Mouse (Mus musculus) 3T3-L1 (cell line): ENCODE results near the gene Fgr.
A peak's percentile ranks its signal among the peaks of the same experiment; 100 is the strongest.

Experiments used
- DNase-seq: peaks from one replicate; pipeline ENCODE4 v3.0.0-alpha.2; 2015; ENCODE audit warnings: low read depth, low spot score

The Fgr gene

GRCm38 (mm10) chr4:133035446-133035845, 61.6 kb downstream of the Fgr start:
- no peak for DNase-seq

DNA sequence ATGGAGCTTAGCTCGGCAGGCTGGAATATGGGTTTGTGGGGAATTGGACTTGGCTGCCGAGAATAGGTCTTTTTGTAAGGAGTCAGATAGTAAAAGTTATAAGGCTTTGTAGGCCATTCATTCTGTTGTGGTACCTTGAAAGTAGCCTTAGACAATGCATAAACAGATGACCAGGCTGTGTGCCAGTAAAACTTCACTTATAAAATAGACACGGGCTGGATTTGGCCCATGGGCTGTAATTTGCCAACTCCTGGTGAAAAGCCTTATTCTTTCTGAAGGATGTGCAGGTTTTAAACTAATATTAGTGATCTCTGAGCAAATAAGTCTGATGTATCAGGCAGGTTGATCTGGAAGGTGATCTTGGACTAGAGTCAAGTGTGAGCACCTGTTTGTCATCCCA, 62.1 kb downstream of the Fgr start:
- no peak for DNase-seq

- DNase-seq: no peak
These were observed 63.4 kb downstream of the Fgr start for GRCm38 (mm10) chr4:133037293-133037692.

GRCm38 (mm10) chr4:133037798-133038197, 63.9 kb downstream of the Fgr start:
- no peak for DNase-seq

DNA sequence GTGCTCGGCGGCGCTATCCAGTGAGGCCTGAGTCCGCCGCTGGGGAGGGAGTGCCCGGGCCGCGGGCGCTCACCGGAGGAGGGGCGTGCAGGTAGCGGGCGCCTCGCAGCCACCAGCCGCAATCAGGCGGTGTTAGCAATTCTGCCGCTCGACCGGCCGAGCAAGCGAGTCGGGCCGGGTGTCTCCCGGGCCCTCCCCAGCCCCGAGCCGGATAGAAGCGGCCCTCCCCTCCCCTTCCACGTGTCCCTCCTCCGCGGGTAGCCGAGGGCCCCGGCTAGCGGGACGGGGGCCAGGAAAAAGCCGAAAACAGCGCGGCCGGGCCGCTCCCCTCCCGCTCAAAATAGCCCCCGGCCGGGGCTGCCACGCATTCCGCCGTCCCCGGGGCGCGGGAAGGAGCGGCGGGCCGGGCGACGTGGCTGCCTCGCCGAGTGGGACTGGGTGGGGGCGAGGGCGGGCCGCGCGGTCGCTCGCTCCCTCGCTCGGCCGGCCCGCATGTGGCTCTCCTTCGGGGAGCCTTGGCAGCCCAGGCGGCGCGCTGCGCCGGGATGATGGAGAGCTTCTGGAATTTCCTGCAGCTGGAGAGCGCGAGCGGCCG, 64.7 kb downstream of the Fgr start:
- DNase-seq: peak; percentile 49

- DNase-seq: no peak
These were observed 65.4 kb downstream of the Fgr start for GRCm38 (mm10) chr4:133039116-133039819.

- no peak for DNase-seq
These were observed 65.9 kb downstream of the Fgr start for GRCm38 (mm10) chr4:133039832-133040231.

DNA sequence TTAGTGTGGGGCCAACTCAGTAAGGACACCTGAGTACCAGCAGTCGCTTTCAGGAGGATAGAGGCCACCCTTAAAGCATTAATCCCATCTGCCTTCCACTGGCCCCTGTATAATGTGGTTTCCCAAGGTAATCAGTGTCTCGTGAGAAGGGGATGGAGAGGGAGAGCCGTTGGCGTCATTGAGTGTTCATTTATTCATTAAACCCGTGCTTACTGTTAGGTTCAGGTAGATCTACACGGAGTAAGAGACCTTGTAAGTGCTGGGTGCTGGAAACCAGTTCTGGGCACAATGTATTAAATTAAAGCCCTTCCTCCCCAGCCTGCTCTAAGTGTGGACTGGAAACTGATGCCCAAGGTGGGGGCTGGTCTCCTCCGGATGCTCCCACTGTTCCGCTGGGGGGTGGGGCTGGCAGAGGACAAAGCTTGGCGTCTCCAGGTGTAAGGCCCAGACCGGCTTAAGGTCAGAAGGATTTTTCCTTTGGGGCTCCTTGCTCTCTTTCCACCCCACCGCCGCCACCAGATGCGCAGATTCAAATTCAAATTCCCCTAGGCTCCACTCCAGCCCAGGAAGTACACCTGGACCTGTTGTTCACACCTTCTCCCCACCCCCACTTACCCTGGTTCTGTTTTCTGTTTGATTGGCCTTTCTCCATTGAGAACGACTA, 66.5 kb downstream of the Fgr start:
- DNase-seq: no peak

- DNase-seq: no peak
These were observed 68.3 kb downstream of the Fgr start for GRCm38 (mm10) chr4:133042244-133042643.

DNA sequence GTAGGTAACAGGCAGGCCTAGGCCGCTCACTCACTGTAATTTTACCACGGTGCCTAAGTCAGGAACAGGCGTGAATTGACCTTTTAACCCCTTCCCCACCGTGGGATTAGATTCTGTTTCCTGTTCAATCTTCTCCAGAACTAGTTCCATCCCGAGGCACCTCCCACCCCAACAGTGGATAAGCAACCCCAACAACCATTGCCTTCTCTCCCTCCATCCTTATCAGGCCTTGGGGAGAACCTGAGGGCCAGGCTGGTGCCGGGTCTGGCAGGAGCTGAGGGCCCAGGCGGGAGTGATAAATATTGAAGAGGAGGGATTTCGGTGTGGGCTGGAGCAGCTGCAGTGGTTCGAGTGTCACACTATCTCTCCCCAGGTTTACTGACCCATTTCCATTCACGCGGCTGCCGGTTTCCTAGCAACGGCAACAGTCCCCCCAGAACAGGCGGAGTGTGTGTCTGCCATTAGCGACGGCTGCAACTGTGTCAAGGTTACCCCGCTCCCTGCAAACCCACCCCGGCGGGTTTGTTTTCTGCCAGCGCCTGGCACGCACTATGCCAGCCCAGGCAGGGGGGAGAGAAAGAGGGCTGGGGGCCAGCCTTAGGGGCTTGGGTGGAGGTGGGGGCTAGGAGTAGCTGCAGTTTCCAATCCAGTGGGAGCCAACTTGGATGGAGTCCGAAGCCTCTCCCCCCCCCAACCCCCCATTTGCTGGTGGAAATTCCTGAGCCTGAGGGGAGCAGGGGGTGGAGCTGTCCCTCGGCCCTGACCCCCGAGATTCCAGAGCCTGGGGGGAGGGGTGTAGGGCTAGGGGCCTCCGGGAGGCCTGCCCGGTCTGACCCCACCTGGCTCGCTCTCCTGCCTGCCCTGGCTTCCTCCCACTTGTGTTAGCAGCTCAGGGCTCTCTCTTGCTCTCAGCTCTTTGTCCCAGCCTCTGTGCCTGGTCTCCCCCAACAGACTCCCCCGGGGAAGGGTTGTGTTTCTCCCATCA, 69.0 kb downstream of the Fgr start:
- DNase-seq: no peak

GRCm38 (mm10) chr4:133043798-133044646, 70.1 kb downstream of the Fgr start:
- peak; percentile 49 for DNase-seq

- DNase-seq: no peak
These were observed 70.8 kb downstream of the Fgr start for GRCm38 (mm10) chr4:133044647-133045094.

GRCm38 (mm10) chr4:133045771-133046474, 72.0 kb downstream of the Fgr start:
- DNase-seq: no peak

DNA sequence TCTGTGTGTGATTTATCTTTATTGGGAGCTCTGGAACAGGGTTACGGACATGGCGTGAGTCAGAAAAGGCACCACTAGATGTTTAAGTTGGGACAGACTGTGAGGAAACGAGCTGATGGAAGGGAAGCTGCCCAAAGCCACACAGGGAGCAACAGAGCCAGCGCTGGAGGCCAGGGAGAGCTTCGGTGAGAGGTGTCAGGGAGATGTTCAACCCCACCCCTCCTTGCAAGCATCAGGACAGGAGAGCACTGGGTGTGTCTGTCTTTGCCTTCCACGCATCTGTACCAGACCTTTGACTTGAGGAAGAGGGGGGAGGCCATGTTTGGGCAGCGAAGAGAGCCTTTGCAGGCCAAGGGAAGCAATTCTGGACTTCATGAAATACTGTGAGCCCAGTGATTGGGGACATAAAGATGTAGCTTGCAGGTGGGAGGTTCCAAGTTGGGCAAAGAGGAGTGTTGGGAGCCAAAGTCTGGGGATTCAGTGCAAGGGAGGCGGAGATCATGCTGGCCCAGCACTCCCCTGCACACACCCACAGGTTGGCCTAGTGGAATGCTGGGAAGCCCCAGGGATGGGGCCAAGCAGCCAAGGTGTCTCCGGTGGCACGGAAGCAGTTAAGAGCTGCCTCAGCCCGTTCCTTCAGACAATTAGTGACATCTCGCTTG, 72.9 kb downstream of the Fgr start:
- no peak for DNase-seq

DNA sequence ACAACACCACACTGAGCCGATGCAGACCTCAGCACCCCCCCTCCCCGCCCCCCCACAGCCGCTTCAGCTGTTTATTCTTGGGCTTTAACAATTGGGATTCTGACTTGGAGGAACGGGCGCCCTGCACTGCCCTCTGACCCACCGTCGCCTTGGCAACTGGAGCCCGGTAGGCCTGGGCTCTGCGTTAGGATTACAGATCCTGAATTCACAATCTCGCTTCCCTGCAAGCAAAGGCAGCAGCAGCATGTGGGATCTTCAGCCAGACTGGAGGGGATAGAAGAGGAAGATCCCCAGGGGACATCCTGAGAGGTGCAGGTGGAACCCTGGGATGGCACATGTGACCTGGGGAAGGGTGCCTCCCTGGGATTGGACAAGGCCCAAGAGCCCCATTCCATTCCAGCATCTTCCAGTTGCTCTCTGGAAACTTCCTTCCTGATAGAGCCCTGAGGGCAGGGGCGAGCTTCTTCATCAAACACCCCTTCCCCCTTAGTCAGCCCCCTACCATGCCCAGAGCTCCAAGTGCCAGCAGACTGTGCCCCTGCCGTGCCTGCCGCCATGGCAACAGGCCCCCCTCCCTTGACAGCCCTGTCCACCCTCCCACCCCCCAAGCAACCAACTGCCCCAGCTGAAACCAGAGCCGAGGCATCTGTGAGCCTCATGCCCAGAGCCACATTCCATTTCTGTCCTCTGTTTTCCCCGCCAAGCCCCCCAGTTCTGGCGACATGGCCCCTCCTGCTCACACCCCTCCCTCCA, 73.6 kb downstream of the Fgr start:
- no peak for DNase-seq

DNA sequence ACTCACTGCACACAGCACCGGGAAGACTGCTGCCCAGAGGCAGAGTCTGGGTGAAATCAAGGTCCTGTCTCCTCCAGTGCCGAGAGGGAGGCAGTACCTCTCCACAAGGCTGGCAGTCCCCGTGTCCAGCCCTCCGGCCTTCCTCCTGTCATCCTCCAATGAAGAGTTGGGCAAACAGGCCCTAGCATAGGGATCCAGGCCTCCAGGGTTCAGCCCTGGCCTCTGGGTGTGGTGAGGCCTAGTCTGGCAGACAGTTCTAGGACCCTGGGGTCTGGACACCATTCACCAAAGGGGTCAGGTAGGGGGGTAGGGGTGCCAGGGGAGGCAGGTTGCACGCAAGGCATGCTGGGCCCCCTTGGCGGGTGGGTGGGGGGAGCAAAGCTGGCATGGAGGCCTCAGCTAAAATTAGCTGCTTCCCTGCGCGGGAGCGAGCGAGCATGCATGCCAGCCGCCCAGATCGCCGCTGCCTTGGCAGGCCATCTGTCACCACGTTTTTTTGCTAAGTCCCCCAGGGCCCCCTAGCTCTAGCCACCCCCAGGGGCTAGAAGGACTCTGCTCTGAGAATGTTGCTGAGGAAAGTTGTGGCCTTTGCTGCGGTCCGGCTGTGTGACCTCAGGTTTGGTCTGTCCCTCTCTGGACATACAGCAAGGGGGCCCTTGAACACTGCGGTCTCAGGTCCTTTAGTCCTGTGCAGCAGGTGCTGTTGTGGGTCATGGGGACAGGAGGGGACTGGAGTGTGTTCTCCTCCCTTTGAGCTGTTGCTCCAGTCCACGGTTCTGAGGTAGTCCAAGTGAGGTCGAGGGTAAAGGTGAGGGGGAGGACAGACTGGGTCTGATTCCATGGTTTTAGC, 75.4 kb downstream of the Fgr start:
- no peak for DNase-seq

GRCm38 (mm10) chr4:133050196-133050836, 76.4 kb downstream of the Fgr start:
- no peak for DNase-seq
